Mouse (Mus musculus) layer of hippocampus, adult 11-12 months (tissue): ENCODE measurements around the gene Gstm3.
A peak's percentile ranks its signal among the peaks of the same experiment; 100 is the strongest.

Experiments
- DNase-seq: peaks from one replicate; pipeline ENCODE4 v3.0.0; 2022; ENCODE audit warnings: low spot score

Gstm3 gene

GRCm38 (mm10) chr3:107929243-107929642, 39.8 kb downstream of the Gstm3 start:
- DNase-seq = no peak

- no peak for DNase-seq
Measured at GRCm38 (mm10) chr3:107928691-107929090, 40.4 kb downstream of the Gstm3 start.

- DNase-seq = no peak
Measured at GRCm38 (mm10) chr3:107927841-107928240, 41.2 kb downstream of the Gstm3 start.

DNA sequence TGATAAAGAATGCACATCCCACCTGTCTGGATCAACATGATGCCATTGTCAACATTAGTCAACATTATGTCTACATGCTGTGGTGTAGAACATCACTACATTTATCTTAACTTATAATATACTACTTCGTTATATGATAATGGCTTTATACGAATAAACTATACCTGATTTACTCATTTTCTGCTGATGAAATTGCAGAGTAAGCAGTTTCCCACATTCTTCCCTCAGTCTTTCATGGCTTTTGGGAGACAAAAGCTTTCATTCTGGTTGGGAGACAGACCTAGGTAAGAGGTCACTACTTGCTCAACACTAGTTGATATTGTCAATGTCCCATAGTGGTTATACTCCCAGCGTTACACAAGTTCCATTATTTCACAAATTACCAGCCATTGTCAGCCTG, 43.7 kb downstream of the Gstm3 start:
- no peak for DNase-seq

DNA sequence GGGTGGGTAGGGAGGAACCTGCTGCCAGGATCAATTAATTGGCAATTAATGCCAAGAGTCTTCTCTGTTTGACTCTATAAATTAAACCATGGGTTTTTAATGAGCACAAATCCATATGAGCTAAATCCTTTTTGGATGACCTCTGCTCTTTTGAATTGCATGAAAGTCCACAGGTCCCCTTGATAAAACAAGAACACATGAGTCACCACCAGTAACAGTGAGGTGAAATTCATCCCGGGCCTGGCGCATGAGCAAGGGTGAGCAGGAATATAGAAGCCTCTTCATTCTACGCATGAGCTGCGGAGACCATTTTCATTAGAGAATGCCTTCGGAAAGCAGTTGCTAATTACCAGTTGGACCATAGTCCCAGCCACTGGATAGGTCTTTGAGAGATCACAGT, 48.7 kb downstream of the Gstm3 start:
- no peak for DNase-seq

- DNase-seq = peak; percentile 81
Measured at GRCm38 (mm10) chr3:107917783-107918408, 51.2 kb downstream of the Gstm3 start.

GRCm38 (mm10) chr3:107917097-107917496, 52.0 kb downstream of the Gstm3 start:
- DNase-seq = no peak

GRCm38 (mm10) chr3:107916674-107917073, 52.4 kb downstream of the Gstm3 start:
- DNase-seq = no peak
